24 mouse cellular contexts compared by ENCODE assay signal in the genomic region with DNA sequence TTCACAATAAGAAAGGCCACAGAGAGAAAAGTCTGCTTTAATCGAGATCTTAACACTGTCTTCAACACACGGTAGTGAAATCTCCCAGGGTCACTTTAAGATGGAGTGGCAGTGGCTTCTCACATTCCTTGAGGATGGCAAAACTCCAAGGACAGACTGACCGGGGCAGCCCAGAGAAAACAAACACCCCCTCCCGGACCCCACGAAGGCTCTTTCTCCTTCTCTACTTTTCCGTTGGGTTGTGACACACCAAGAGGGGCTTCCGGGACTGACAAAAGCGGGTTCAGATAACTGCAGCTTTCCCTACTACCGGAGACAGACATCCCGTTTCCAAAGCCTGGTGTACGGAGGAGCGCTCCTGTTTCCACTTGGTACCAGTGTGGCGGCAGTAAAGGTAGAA. TPM values are rescaled to one million over a fixed set of nuclear protein-coding genes. Genes with fewer than 3 reads are reported as not detected.
DNase-seq lines count a peak whose midpoint lies in the region; ATAC-seq and TF ChIP-seq lines count a peak whose summit lies in the region.
"Had no signal": no experiment of that assay in that cellular context is flagged by ENCODE, and none has a peak within 500 bp of the region (broad histone marks: within the 10 kb centered on the region; RNA-seq: fewer than 3 reads in every experiment).

No protein-coding gene starts in this region.

- DNase-seq in heart, adult 11 months = peak; percentile 93
- DNase-seq in heart, postnatal 36 days = no peak
- peak; percentile 34 for DNase-seq in kidney, adult 2 months
- DNase-seq in kidney, adult 11 months = no peak
- DNase-seq in lung, embryonic 14.5 days = peak; percentile 23
- no peak for DNase-seq in lung, postnatal 25 days (ENCODE audit: low spot score)
- no peak for DNase-seq in ovary, postnatal 14 days (ENCODE audit: low spot score)
- DNase-seq: cerebellum, adult 18-20 months; cerebellum, postnatal 25 days; gastrocnemius, postnatal 10 days; right cerebral cortex, postnatal 14 days; spleen, adult 18-20 months; thymus, postnatal 25 days had no signal

- no peaks in the 10 kb centered on the region for H3K36me3 ChIP-seq in kidney, adult 2 months (ENCODE audit: control insufficient read depth, insufficient read depth, low read length)
- H3K36me3 ChIP-seq in lung, embryonic 14.5 days (ENCODE audit: insufficient read depth) = no peaks in the 10 kb centered on the region
- H3K36me3 ChIP-seq: forebrain, embryonic 10.5 days; G1E; hindbrain, embryonic 13.5 days; limb, embryonic 10.5 days; lung, embryonic 15.5 days; neural tube, embryonic 15.5 days had no signal

- H3K9me3 ChIP-seq in lung, embryonic 14.5 days (ENCODE audit: low read depth, low read length) = no peaks in the 10 kb centered on the region
- H3K9me3 ChIP-seq: forebrain, embryonic 10.5 days; G1E; hindbrain, embryonic 13.5 days; limb, embryonic 10.5 days; lung, embryonic 15.5 days; neural tube, embryonic 15.5 days had no signal

- no peak overlapping the region for H3K9ac ChIP-seq in lung, embryonic 14.5 days
- H3K9ac ChIP-seq: hindbrain, embryonic 13.5 days; lung, embryonic 15.5 days; neural tube, embryonic 15.5 days had no signal

- no peak overlapping the region for H3K4me3 ChIP-seq in kidney, adult 2 months (ENCODE audit: insufficient read depth, low read depth, low read length)
- H3K4me3 ChIP-seq in lung, embryonic 14.5 days (ENCODE audit: low read depth, low read length) = no peak overlapping the region
- H3K4me3 ChIP-seq: forebrain, embryonic 10.5 days; heart, adult 2 months; hindbrain, embryonic 13.5 days; limb, embryonic 10.5 days; lung, embryonic 15.5 days; neural tube, embryonic 15.5 days had no signal

- H3K4me2 ChIP-seq in lung, embryonic 14.5 days = no peak overlapping the region
- H3K4me2 ChIP-seq: hindbrain, embryonic 13.5 days; liver, embryonic 11.5 days; lung, embryonic 15.5 days; neural tube, embryonic 15.5 days had no signal

- TF ChIP-seq POLR2A in kidney, adult 2 months (IDR thresholded peaks at IDR 0.05; ENCODE audit: low read depth, low read length) = no peak

- no peaks in the 10 kb centered on the region for H3K27me3 ChIP-seq in kidney, adult 2 months (replicated peaks; ENCODE audit: control insufficient read depth, insufficient read depth, low read length)
- 0 out of 2 replicates have a peak, but pooled peaks cover 8% of the 10 kb centered on the region for H3K27me3 ChIP-seq in lung, embryonic 14.5 days (ENCODE audit: insufficient read depth, low read length)

- no peak for ATAC-seq in lung, embryonic 14.5 days (ENCODE audit: insufficient read depth)
- ATAC-seq: activated CD4-positive, CD25-positive, alpha-beta regulatory T cell, adult 4 months; inflammation-experienced regulatory T-cells, adult 6 months; midbrain, embryonic 16.5 days had no signal

- TF ChIP-seq CTCF in kidney, adult 2 months (conservative IDR thresholded peaks at IDR 0.05; ENCODE audit: insufficient read depth, insufficient read length, low read depth, low read length) = no peak
- no peak for TF ChIP-seq CTCF in lung, embryonic 14.5 days (IDR thresholded peaks at IDR 0.05; ENCODE audit: low read depth)

- WGBS in kidney, adult 2 months = 39% methylated on average over 13 of the region's 13 CpGs
- WGBS in lung, embryonic 14.5 days = 48% methylated on average over 13 of the region's 13 CpGs

- no peak overlapping the region for H3K27ac ChIP-seq in kidney, adult 2 months (ENCODE audit: insufficient read depth, low read depth, low read length)
- no peak overlapping the region for H3K27ac ChIP-seq in lung, embryonic 14.5 days (ENCODE audit: low read depth)
- H3K27ac ChIP-seq: forebrain, embryonic 10.5 days; heart, adult 2 months; hindbrain, embryonic 13.5 days; limb, embryonic 10.5 days; lung, embryonic 15.5 days; neural tube, embryonic 15.5 days had no signal

- H3K4me1 ChIP-seq in kidney, adult 2 months (ENCODE audit: control insufficient read depth, insufficient read depth, low read length) = no peaks in the 10 kb centered on the region
- H3K4me1 ChIP-seq in lung, embryonic 14.5 days (ENCODE audit: insufficient read depth) = no peaks in the 10 kb centered on the region
- H3K4me1 ChIP-seq: forebrain, embryonic 10.5 days; hindbrain, embryonic 13.5 days; limb, embryonic 10.5 days; neural tube, embryonic 15.5 days had no signal

- intact Hi-C loops in heart, postnatal 36 days (cut with DNase I) = loop anchor here (5.0 kb wide), 1 partner anchor 33 kb away; no protein-coding TSS in a partner anchor

RNA-seq across cellular contexts. Expression of a gene that starts 10.4 kb away (rescaled TPM):
- 10 to 100 TPM; 61.4 to 87.8 TPM for total RNA-seq in heart, postnatal 36 days (2021)
- polyA plus RNA-seq in kidney, adult 2 months (2012; rRNA removed) = 14.9 and 17.5 TPM in 2 replicates
- polyA plus RNA-seq in lung, embryonic 14.5 days (2014; fragmentation: Nextera tagmentation; extraction: Ambion mirVana) = 18.4 and 22.9 TPM in 2 replicates
- polyA plus RNA-seq: activated CD4-positive, CD25-positive, alpha-beta regulatory T cell, adult 4 months; inflammation-experienced regulatory T-cells, adult 6 months had no signal

Comparison
In these comparisons a context has a peak if more than half of its experiments do, and no peak if none do; other contexts are left out.
1. DNase-seq: peak in heart, adult 11 months (single experiment), kidney, adult 2 months (single experiment) and lung, embryonic 14.5 days (single experiment); none in heart, postnatal 36 days (0 of 2), kidney, adult 11 months (single experiment), lung, postnatal 25 days (single experiment) and ovary, postnatal 14 days (single experiment).